Mouse (Mus musculus): ENCODE data around the gene Ppdpf. TPM values are rescaled to one million over a fixed set of nuclear protein-coding genes. Genes with fewer than 3 reads are reported as not detected.

The Ppdpf gene
- polyA plus RNA-seq, 1 experiment = 174 TPM

DNA sequence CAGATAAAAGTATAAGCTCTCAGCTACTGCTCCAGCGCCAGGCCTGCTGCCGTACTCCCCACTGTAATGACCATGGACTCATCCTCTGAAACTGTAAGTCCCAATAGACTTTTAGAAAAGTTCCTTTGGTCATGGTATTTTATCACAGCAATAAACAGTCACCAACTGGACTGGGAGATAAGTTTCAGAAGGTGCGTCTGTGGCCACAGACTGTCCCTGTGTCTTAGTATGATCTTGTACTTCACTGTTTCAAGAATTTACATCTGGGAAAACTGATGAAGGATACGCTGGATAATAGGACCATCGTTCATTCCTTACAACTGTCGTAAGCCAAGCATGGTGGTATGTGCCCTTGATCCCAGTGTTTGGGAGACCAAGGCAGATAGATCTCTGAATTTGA is 29.0 kb downstream of the Ppdpf start:
- H3K27me3 ChIP-seq (ENCODE audit: control insufficient read depth, insufficient read depth, low read length) = no peaks in the 10 kb centered on the region; the same call in 1 of the 2 replicates
- WGBS = 90% methylated on average over 6 of the region's 6 CpGs

DNA sequence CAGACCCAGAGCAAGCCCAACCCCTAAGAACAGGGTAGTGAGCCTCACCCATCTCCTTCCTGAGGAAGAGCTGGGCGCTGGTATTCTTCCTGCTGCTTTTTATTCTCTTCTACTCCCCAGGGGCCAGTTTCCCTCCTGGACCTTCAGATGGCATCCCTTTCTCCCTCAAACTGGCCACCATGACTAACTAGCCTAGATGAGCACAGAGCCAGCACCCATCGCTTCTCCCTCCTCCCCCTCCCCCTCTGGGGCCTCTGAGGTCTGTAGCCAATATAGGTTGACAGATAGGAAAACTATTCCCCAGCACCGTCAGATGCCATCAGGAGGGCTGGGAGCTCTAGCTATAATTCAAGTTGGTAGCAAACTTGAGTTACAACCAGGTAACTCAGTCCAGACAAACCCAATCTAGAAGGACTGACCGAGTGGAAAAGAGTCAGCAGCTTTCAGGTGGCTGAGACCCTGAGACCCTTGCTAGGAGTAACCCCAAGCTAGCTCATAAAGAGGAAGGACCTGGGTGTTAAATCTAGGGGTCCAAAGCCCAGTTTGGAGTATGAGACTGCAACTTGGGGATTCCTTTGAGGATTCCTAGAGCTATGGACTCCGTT is 31.9 kb downstream of the Ppdpf start:
- Histone ChIP-seq H3K27ac (ENCODE audit: insufficient read depth, low read depth, low read length) (no peak overlapping the region), H3K4me3 (ENCODE audit: low read depth, low read length) (no peak overlapping the region), H3K27me3 (ENCODE audit: control insufficient read depth, insufficient read depth, low read length) (no peaks in the 10 kb centered on the region), H3K4me1 (ENCODE audit: control insufficient read depth, insufficient read depth, insufficient read length, low read length) (peaks cover 9% of the 10 kb centered on the region; the same call in 1 of the 2 replicates), H3K36me3 (ENCODE audit: control insufficient read depth, insufficient read depth, low read length) (no peaks in the 10 kb centered on the region)
- WGBS = 70% methylated on average over 5 of the region's 5 CpGs
- TF ChIP-seq POLR2A (IDR thresholded peaks at IDR 0.05; ENCODE audit: low read depth, low read length) (no peak), CTCF (IDR thresholded peaks at IDR 0.05; ENCODE audit: extremely low read depth, insufficient read length, insufficient replicate concordance, low read depth, low read length) (no peak)

More for the DNA sequence above, 29.0 kb downstream of the Ppdpf start:
- Histone ChIP-seq H3K4me3 (ENCODE audit: low read depth, low read length) (no peak overlapping the region), H3K36me3 (ENCODE audit: control insufficient read depth, insufficient read depth, low read length) (no peaks in the 10 kb centered on the region), H3K4me1 (ENCODE audit: control insufficient read depth, insufficient read depth, insufficient read length, low read length) (peaks cover 15% of the 10 kb centered on the region), H3K27ac (ENCODE audit: insufficient read depth, low read depth, low read length) (no peak overlapping the region)
- no peak for TF ChIP-seq POLR2A (IDR thresholded peaks at IDR 0.05; ENCODE audit: low read depth, low read length)
- no peak for TF ChIP-seq CTCF (IDR thresholded peaks at IDR 0.05; ENCODE audit: extremely low read depth, insufficient read length, insufficient replicate concordance, low read depth, low read length)

DNA sequence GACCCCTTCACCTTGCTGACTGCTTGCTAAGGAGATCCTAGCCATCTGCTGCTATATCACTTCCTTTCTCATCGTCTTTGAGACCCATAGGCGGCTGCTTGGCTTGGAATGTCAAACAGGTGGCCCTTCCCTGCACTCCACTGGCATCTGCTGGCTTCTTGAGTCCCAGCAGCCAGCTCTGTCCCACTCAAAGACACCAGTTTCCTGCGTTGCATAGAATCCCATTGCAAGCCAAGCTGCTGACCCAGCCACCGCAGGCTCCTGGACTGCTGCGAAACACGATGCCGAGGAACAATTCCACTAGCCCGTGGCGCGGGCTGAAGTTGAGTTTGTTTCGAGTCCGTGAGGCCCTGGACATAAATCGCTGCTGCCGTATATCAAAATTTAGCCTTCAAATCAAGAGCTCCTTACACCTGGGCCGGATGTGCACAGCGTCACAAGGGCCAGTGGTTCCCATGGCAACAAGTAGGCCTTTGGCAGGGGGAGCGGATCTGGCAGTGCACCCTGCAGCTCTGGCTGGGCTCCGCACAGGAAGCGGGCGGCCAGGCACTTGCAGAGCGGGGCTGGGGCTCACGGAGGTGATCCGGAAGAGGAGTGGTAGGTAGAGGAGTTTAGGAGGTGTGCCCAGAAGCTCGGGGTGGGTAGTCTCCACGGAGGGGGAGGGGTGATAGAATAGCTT is 32.6 kb downstream of the Ppdpf start, which contains the start of gene Fndc11:
TSS of gene Fndc11 (plus strand) at position 476 of the 679 bp plus-strand sequence.
- peak within 1 kb of the TSS; percentile 48 for H3K4me3 ChIP-seq (ENCODE audit: low read depth, low read length)
- WGBS = 1% methylated on average over 25 of the region's 25 CpGs
- H3K4me1 ChIP-seq (ENCODE audit: control insufficient read depth, insufficient read depth, insufficient read length, low read length) = peaks cover 9% of the 10 kb centered on the region; the same call in 1 of the 2 replicates
- peak; percentile 28; the same call in 1 of the 2 replicates for TF ChIP-seq CTCF (IDR thresholded peaks at IDR 0.05; ENCODE audit: extremely low read depth, insufficient read length, insufficient replicate concordance, low read depth, low read length)
- TF ChIP-seq POLR2A (IDR thresholded peaks at IDR 0.05; ENCODE audit: low read depth, low read length) = no peak
- no peak within 1 kb of the TSS for H3K27ac ChIP-seq (ENCODE audit: insufficient read depth, low read depth, low read length)
- H3K36me3 ChIP-seq (ENCODE audit: control insufficient read depth, insufficient read depth, low read length) = no peaks in the 10 kb centered on the region
- H3K27me3 ChIP-seq (ENCODE audit: control insufficient read depth, insufficient read depth, low read length) = no peaks in the 10 kb centered on the region

DNA sequence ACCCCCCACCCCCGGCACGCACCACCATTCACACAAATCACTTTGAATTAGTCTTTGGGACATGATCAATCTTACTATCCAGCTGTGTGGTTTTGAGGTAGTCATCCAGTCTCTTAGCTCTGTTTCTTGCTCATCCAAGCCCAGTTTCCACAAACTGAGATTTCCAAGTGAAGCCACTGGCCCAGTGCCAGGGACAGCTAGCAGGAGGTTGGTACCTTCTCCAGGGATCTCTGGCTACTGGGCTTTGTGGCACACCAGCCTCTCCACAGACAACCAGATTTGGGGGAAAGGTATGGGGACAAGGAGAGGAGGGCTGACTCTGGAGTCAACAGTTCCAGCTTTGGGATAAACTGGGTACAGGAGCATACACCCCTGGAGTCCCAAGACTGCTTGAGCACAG is 33.3 kb downstream of the Ppdpf start:
- WGBS = 21% methylated on average over 2 of the region's 2 CpGs
- TF ChIP-seq POLR2A (IDR thresholded peaks at IDR 0.05; ENCODE audit: low read depth, low read length) (no peak), CTCF (IDR thresholded peaks at IDR 0.05; ENCODE audit: extremely low read depth, insufficient read length, insufficient replicate concordance, low read depth, low read length) (no peak)
- peak overlapping the region; percentile 48 for H3K4me3 ChIP-seq (ENCODE audit: low read depth, low read length)
- H3K4me1 ChIP-seq (ENCODE audit: control insufficient read depth, insufficient read depth, insufficient read length, low read length) = peaks cover 9% of the 10 kb centered on the region; the same call in 1 of the 2 replicates
- no peak overlapping the region for H3K27ac ChIP-seq (ENCODE audit: insufficient read depth, low read depth, low read length)
- no peaks in the 10 kb centered on the region for H3K27me3 ChIP-seq (ENCODE audit: control insufficient read depth, insufficient read depth, low read length)
- H3K36me3 ChIP-seq (ENCODE audit: control insufficient read depth, insufficient read depth, low read length) = no peaks in the 10 kb centered on the region

DNA sequence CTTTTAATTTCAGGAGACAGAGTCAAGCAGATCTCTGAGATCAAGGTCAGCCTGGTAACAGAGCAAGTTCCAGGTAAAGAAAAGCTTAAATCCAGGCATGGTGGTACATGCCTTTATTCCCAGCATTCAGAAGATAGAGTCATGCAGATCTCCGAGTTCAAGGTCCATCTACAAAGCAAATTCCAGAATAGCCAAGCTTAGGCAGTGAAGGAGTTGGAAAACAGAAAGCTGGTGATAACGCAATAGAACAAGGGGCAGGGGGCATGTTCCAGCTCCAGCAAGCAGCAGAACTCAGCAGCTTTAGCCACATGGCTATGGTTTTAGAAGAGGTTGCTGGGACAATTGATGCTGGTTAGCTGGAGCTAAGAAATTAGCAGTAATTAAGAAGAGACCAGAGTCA is 37.9 kb downstream of the Ppdpf start:
- no peak for TF ChIP-seq POLR2A (IDR thresholded peaks at IDR 0.05; ENCODE audit: low read depth, low read length)
- no peak for TF ChIP-seq CTCF (IDR thresholded peaks at IDR 0.05; ENCODE audit: extremely low read depth, insufficient read length, insufficient replicate concordance, low read depth, low read length)
- H3K4me1 ChIP-seq (ENCODE audit: control insufficient read depth, insufficient read depth, insufficient read length, low read length) = peaks cover 6% of the 10 kb centered on the region; the same call in 1 of the 2 replicates
- no peak overlapping the region for H3K4me3 ChIP-seq (ENCODE audit: low read depth, low read length)
- WGBS = 42% methylated on average over 2 of the region's 2 CpGs
- peaks cover 34% of the 10 kb centered on the region for H3K36me3 ChIP-seq (ENCODE audit: control insufficient read depth, insufficient read depth, low read length)
- H3K27ac ChIP-seq (ENCODE audit: insufficient read depth, low read depth, low read length) = no peak overlapping the region
- H3K27me3 ChIP-seq (ENCODE audit: control insufficient read depth, insufficient read depth, low read length) = no peaks in the 10 kb centered on the region

DNA sequence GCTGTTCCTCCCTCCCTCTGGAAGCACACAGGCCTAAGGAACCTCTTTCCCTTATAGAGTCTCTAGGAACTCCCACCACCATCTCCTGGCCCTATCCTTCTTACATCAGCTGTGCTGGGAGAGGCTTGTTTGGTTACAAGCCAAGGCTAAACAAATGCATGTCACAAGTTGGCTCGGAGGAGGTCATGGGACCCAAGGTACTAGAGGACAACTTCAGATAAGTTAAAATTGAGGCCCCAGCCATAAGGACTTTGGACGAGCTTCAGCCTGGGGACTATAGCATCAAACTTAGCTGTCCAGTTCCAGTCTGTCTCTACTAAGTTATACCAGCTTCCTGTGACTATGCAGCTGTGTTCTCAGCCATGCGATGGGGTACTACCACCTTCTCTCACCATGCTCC is 40.1 kb downstream of the Ppdpf start:
- no peaks in the 10 kb centered on the region for H3K27me3 ChIP-seq (ENCODE audit: control insufficient read depth, insufficient read depth, low read length)
- TF ChIP-seq CTCF (IDR thresholded peaks at IDR 0.05; ENCODE audit: extremely low read depth, insufficient read length, insufficient replicate concordance, low read depth, low read length) = no peak
- no peak for TF ChIP-seq POLR2A (IDR thresholded peaks at IDR 0.05; ENCODE audit: low read depth, low read length)
- no peak overlapping the region for H3K27ac ChIP-seq (ENCODE audit: insufficient read depth, low read depth, low read length)
- H3K36me3 ChIP-seq (ENCODE audit: control insufficient read depth, insufficient read depth, low read length) = peaks cover 55% of the 10 kb centered on the region
- no peak overlapping the region for H3K4me3 ChIP-seq (ENCODE audit: low read depth, low read length)
- H3K4me1 ChIP-seq (ENCODE audit: control insufficient read depth, insufficient read depth, insufficient read length, low read length) = peaks cover 3% of the 10 kb centered on the region; the same call in 1 of the 2 replicates
- WGBS = 74% methylated on average over 3 of the region's 3 CpGs

DNA sequence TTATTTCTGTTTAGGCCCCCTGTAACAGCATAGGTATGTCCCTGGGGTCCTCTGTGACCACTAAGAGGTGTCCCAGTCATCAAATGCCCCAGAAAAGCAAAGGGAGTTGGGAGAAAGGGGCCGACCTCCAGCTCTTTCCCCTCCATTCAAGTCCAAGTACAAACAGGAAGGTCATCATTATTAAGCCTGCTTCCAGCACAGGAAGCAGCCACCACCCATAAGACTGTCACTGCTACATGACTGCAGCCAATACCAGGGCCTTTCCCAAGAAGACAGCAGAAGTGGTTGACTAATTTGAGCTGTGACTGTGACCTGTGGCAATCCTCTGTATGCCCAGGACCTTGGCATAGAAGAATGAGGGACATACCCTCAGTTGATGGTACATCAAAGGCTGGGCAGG is 41.3 kb downstream of the Ppdpf start:
- Histone ChIP-seq H3K4me1 (ENCODE audit: control insufficient read depth, insufficient read depth, insufficient read length, low read length) (peaks cover 3% of the 10 kb centered on the region; the same call in 1 of the 2 replicates), H3K27me3 (ENCODE audit: control insufficient read depth, insufficient read depth, low read length) (no peaks in the 10 kb centered on the region), H3K36me3 (ENCODE audit: control insufficient read depth, insufficient read depth, low read length) (peaks cover 67% of the 10 kb centered on the region), H3K4me3 (ENCODE audit: low read depth, low read length) (no peak overlapping the region), H3K27ac (ENCODE audit: insufficient read depth, low read depth, low read length) (no peak overlapping the region)
- WGBS = 76% methylated on average over 1 of the region's 1 CpGs
- TF ChIP-seq CTCF (IDR thresholded peaks at IDR 0.05; ENCODE audit: extremely low read depth, insufficient read length, insufficient replicate concordance, low read depth, low read length) (no peak), POLR2A (IDR thresholded peaks at IDR 0.05; ENCODE audit: low read depth, low read length) (no peak)

All from small intestine, adult 2 months (tissue).